In genomic region chr6:36387612-36388400, GRCm38 (mm10) we compare ENCODE assay signal across 8 mouse cellular contexts. TPM values are rescaled to one million over a fixed set of nuclear protein-coding genes. Genes with fewer than 3 reads are reported as not detected.
DNase-seq lines count a peak whose midpoint lies in the region; ATAC-seq lines count a peak whose summit lies in the region.

Chrm2 (plus strand) TSS chr6:36388084.

- peak within 1 kb of the TSS; percentile 75 for H3K4me2 ChIP-seq in kidney, embryonic 14.5 days (replicated peaks; ENCODE audit: low read depth, low read length)
- H3K4me2 ChIP-seq in heart, embryonic 13.5 days, result peak within 1 kb of the TSS; percentile 92
- H3K4me2 ChIP-seq in stomach, embryonic 16.5 days (ENCODE audit: low read depth, low read length), result peak within 1 kb of the TSS; percentile 68

- H3K27ac ChIP-seq in kidney, embryonic 14.5 days (ENCODE audit: low read depth, low read length), result no peak within 1 kb of the TSS
- no peak within 1 kb of the TSS for H3K27ac ChIP-seq in embryonic facial prominence, embryonic 10.5 days (replicated peaks)
- H3K27ac ChIP-seq in heart, embryonic 13.5 days (replicated peaks), result peak within 1 kb of the TSS; percentile 15
- no peak within 1 kb of the TSS; the same call in 1 of the 2 replicates for H3K27ac ChIP-seq in midbrain, embryonic 10.5 days (replicated peaks)
- H3K27ac ChIP-seq in stomach, embryonic 16.5 days (ENCODE audit: low read length), result peak within 1 kb of the TSS; percentile 60

- WGBS in kidney, embryonic 14.5 days, result 2% methylated on average over 30 of the region's 30 CpGs
- 3% methylated on average over 30 of the region's 30 CpGs for WGBS in embryonic facial prominence, embryonic 10.5 days
- WGBS in heart, embryonic 13.5 days, result 3% methylated on average over 30 of the region's 30 CpGs
- 3% methylated on average over 30 of the region's 30 CpGs for WGBS in midbrain, embryonic 10.5 days
- WGBS in stomach, embryonic 16.5 days, result 3% methylated on average over 30 of the region's 30 CpGs

- H3K4me3 ChIP-seq in kidney, embryonic 14.5 days (ENCODE audit: low read length), result peak within 1 kb of the TSS; percentile 49
- peak within 1 kb of the TSS; percentile 64 for H3K4me3 ChIP-seq in embryonic facial prominence, embryonic 10.5 days
- peak within 1 kb of the TSS; percentile 73 for H3K4me3 ChIP-seq in heart, embryonic 13.5 days
- H3K4me3 ChIP-seq in midbrain, embryonic 10.5 days, result peak within 1 kb of the TSS; percentile 66
- H3K4me3 ChIP-seq in stomach, embryonic 16.5 days (replicated peaks; ENCODE audit: low read length), result peak within 1 kb of the TSS; percentile 65

- ATAC-seq in kidney, embryonic 14.5 days (ENCODE audit: low FRiP score, low TSS enrichment), result peak; percentile 35; the same call in 1 of the 2 replicates
- ATAC-seq in heart, embryonic 13.5 days (ENCODE audit: extremely low read depth, insufficient number of reproducible peaks, low FRiP score, low TSS enrichment), result no peak
- ATAC-seq in stomach, embryonic 16.5 days (ENCODE audit: insufficient read depth, low FRiP score), result 0 out of 2 replicates have a peak, but pooled peaks have one; percentile 15

- no peaks in the 10 kb centered on the region for H3K9me3 ChIP-seq in kidney, embryonic 14.5 days (ENCODE audit: control insufficient read depth, low read length)
- no peaks in the 10 kb centered on the region for H3K9me3 ChIP-seq in embryonic facial prominence, embryonic 10.5 days
- no peaks in the 10 kb centered on the region for H3K9me3 ChIP-seq in heart, embryonic 13.5 days
- no peaks in the 10 kb centered on the region for H3K9me3 ChIP-seq in midbrain, embryonic 10.5 days (replicated peaks)
- no peaks in the 10 kb centered on the region for H3K9me3 ChIP-seq in stomach, embryonic 16.5 days (replicated peaks; ENCODE audit: control insufficient read depth, low read length)

- peaks cover 34% of the 10 kb centered on the region for H3K27me3 ChIP-seq in kidney, embryonic 14.5 days (ENCODE audit: control insufficient read depth, insufficient read depth, low read length)
- peaks cover 70% of the 10 kb centered on the region for H3K27me3 ChIP-seq in embryonic facial prominence, embryonic 10.5 days (replicated peaks; ENCODE audit: low read depth, poor library complexity, severe bottlenecking)
- H3K27me3 ChIP-seq in heart, embryonic 13.5 days (replicated peaks), result peaks cover 14% of the 10 kb centered on the region
- H3K27me3 ChIP-seq in midbrain, embryonic 10.5 days (ENCODE audit: low read depth, poor library complexity, severe bottlenecking), result peaks cover 65% of the 10 kb centered on the region
- peaks cover 10% of the 10 kb centered on the region for H3K27me3 ChIP-seq in stomach, embryonic 16.5 days (ENCODE audit: control insufficient read depth, insufficient read depth, low read length)

- DNase-seq in kidney, adult 18-20 months, result no peak
- peak; percentile 51 for DNase-seq in embryonic facial prominence, embryonic 10.5 days (ENCODE audit: low spot score)
- peak; percentile 20 to 25 for DNase-seq in layer of hippocampus, postnatal 14 days (ENCODE audit: low spot score in 2 of 2)
- DNase-seq in midbrain, embryonic 10.5 days (ENCODE audit: low spot score), result no peak
- DNase-seq in B cell, adult 2 months, result no peak

- H3K4me1 ChIP-seq in kidney, embryonic 14.5 days (ENCODE audit: control insufficient read depth, insufficient read depth, low read length), result 0 out of 2 replicates have a peak, but pooled peaks cover 9% of the 10 kb centered on the region
- H3K4me1 ChIP-seq in embryonic facial prominence, embryonic 10.5 days, result peaks cover 22% of the 10 kb centered on the region
- peaks cover 34% of the 10 kb centered on the region for H3K4me1 ChIP-seq in heart, embryonic 13.5 days
- peaks cover 28% of the 10 kb centered on the region for H3K4me1 ChIP-seq in midbrain, embryonic 10.5 days
- H3K4me1 ChIP-seq in stomach, embryonic 16.5 days (ENCODE audit: control insufficient read depth, insufficient read depth, low read length), result 0 out of 2 replicates have a peak, but pooled peaks cover 4% of the 10 kb centered on the region

- peak within 1 kb of the TSS; percentile 31 for H3K9ac ChIP-seq in kidney, embryonic 14.5 days (ENCODE audit: low read depth, low read length)
- peak within 1 kb of the TSS; percentile 86 for H3K9ac ChIP-seq in heart, embryonic 13.5 days
- peak within 1 kb of the TSS; percentile 73 for H3K9ac ChIP-seq in stomach, embryonic 16.5 days (ENCODE audit: low read length)

- H3K36me3 ChIP-seq in kidney, embryonic 14.5 days (ENCODE audit: control insufficient read depth, insufficient read depth, low read length), result no peaks in the 10 kb centered on the region
- no peaks in the 10 kb centered on the region for H3K36me3 ChIP-seq in embryonic facial prominence, embryonic 10.5 days (replicated peaks)
- H3K36me3 ChIP-seq in heart, embryonic 13.5 days, result no peaks in the 10 kb centered on the region
- no peaks in the 10 kb centered on the region for H3K36me3 ChIP-seq in midbrain, embryonic 10.5 days
- H3K36me3 ChIP-seq in stomach, embryonic 16.5 days (ENCODE audit: control insufficient read depth, insufficient read depth, low read length), result no peaks in the 10 kb centered on the region

RNA-seq across cellular contexts. Expression of gene Chrm2, which starts in this region (rescaled TPM):
- polyA plus RNA-seq in kidney, embryonic 14.5 days (2014; fragmentation: Nextera tagmentation; extraction: Ambion mirVana), result not detected in 2 replicates
- 0.24 and 0.25 TPM in 2 replicates for polyA plus RNA-seq in embryonic facial prominence, embryonic 10.5 days (2016; fragmentation: Nextera tagmentation; extraction: Ambion mirVana)
- polyA plus RNA-seq in heart, embryonic 13.5 days (2015; fragmentation: Nextera tagmentation; extraction: Ambion mirVana), result 7.0 and 7.6 TPM in 2 replicates
- 1 to 10 TPM; 4.0 to 5.0 TPM for total RNA-seq in layer of hippocampus, postnatal 14 days (2021)
- polyA plus RNA-seq in midbrain, embryonic 10.5 days (2016; fragmentation: Nextera tagmentation; extraction: Ambion mirVana), result 0.06 and 0.29 TPM in 2 replicates
- 24.0 and 28.8 TPM in 2 replicates for polyA plus RNA-seq in stomach, embryonic 16.5 days (2015; fragmentation: Nextera tagmentation; extraction: Ambion mirVana)

Comparison
In these comparisons a context has a peak if more than half of its experiments do, and no peak if none do; other contexts are left out.
1. Peak in ATAC-seq, H3K4me3 ChIP-seq, H3K9ac ChIP-seq and H3K4me2 ChIP-seq in kidney, embryonic 14.5 days; RNA of the gene not detected or under 1 TPM.
2. Peak in DNase-seq and H3K4me3 ChIP-seq in embryonic facial prominence, embryonic 10.5 days; RNA of the gene not detected or under 1 TPM.
3. H3K27ac ChIP-seq: peak in heart, embryonic 13.5 days (single experiment) and stomach, embryonic 16.5 days (single experiment); none in kidney, embryonic 14.5 days (single experiment), embryonic facial prominence, embryonic 10.5 days (single experiment) and midbrain, embryonic 10.5 days (single experiment).
4. H3K9ac ChIP-seq: peak in every context shown above with its lines; median percentile 86 in heart, embryonic 13.5 days; 73 in stomach, embryonic 16.5 days; 31 in kidney, embryonic 14.5 days.
5. DNase-seq: peak in layer of hippocampus, postnatal 14 days (2 of 2); none in kidney, adult 18-20 months (single experiment), midbrain, embryonic 10.5 days (single experiment) and B cell, adult 2 months (0 of 2).
6. Peak in every context shown above with its lines, with median percentiles within 50 percentile points of each other: H3K4me2 ChIP-seq and H3K4me3 ChIP-seq.